Mouse (Mus musculus) forebrain, embryonic 11.5 days (tissue): ENCODE measurements around the gene Usp49. TPM values are rescaled to one million over a fixed set of nuclear protein-coding genes. Genes with fewer than 3 reads are reported as not detected.

Source experiments
- ATAC-seq: fragments of 200-750 bp; cut with Nextera tagmentation; replicated peaks from 2 replicates; pipeline ENCODE4 v1.8.0; 2017; ENCODE audit warnings: moderate TSS enrichment; ENCODE audit not compliant: low FRiP score
- DNase-seq: peaks from one replicate; pipeline ENCODE4 v3.0.0-alpha.2; 2017; ENCODE audit warnings: low spot score
- H3K27ac ChIP-seq: fragments of 300-500 bp; sonication (generic); 2 replicates; pipeline ENCODE4 v1.5.1; 2014; ENCODE audit warnings: low read depth, low read length
- H3K27me3 ChIP-seq: fragments of 300-500 bp; sonication (generic); 2 replicates; pipeline ENCODE4 v1.6.1; 2014; ENCODE audit warnings: mild to moderate bottlenecking, low read length, mixed read lengths; ENCODE audit not compliant: control insufficient read depth, insufficient read depth
- H3K36me3 ChIP-seq: fragments of 300-500 bp; sonication (generic); 2 replicates; pipeline ENCODE4 v1.6.1; 2014; ENCODE audit warnings: mild to moderate bottlenecking, low read length, moderate library complexity, mixed read lengths; ENCODE audit not compliant: control insufficient read depth, insufficient read depth
- H3K4me1 ChIP-seq: fragments of 300-500 bp; sonication (generic); replicated peaks from 2 replicates; pipeline ENCODE4 v1.6.1; 2014; ENCODE audit warnings: low read length, mixed read lengths; ENCODE audit not compliant: control insufficient read depth, insufficient read depth
- H3K4me2 ChIP-seq: fragments of 300-500 bp; sonication (generic); 2 replicates; pipeline ENCODE4 v1.6.1; 2014; ENCODE audit warnings: low read depth, mild to moderate bottlenecking, low read length, moderate library complexity, mixed read lengths; ENCODE audit not compliant: severe bottlenecking
- H3K4me3 ChIP-seq: fragments of 300-500 bp; sonication (generic); 2 replicates; pipeline ENCODE4 v1.5.1; 2014; ENCODE audit warnings: low read depth, low read length
- H3K9ac ChIP-seq: fragments of 300-500 bp; sonication (generic); 2 replicates; pipeline ENCODE4 v1.6.1; 2014; ENCODE audit warnings: low read length
- H3K9me3 ChIP-seq: fragments of 300-500 bp; sonication (generic); 2 replicates; pipeline ENCODE4 v1.6.1; 2016; ENCODE audit warnings: low read length, mixed read lengths; ENCODE audit not compliant: control insufficient read depth
- WGBS: fragments of 180-500 bp; shearing (Covaris S2); extraction: QIAGEN DNeasy Blood & Tissue Kit; methylation state at CpG from one replicate; pipeline ENCODE4 v1.1.7; 2014; 5-methylcytosine and 5-hydroxymethylcytosine counted together
- polyA plus RNA-seq: library from polyadenylated mRNA; unstranded; fragments of >200 nt; fragmentation: Nextera tagmentation; extraction: Ambion mirVana; gene quantifications from 2 replicates; pipeline ENCODE4 v1.2.1, GENCODE M21; 2014

The Usp49 gene
- polyA plus RNA-seq, 1 experiment from 2014 or later = 7.2 TPM

DNA sequence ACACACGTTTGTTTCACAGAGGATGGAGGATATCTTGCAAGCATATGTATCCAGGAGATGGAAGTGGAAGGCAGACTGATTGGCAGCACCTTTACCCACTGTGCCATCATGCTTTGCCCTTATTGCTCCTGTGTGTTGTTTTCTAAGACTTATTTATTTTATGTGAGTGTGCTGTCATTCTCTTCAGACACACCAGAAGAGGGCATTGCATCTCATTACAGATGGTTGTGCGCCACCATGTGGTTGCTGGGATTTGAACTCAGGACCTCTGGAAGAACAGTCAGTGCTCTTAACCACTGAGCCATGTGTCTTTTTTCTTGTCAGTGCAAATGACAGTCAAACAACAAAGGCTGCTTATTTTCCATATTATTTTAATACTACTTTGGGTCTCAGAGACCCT lies 2.7 kb upstream of the Usp49 start:
- no peaks in the 10 kb centered on the region for H3K9me3 ChIP-seq
- peaks cover 7% of the 10 kb centered on the region; the same call in 1 of the 2 replicates for H3K36me3 ChIP-seq
- ATAC-seq (no peak), DNase-seq (no peak)
- no peak overlapping the region for H3K9ac ChIP-seq
- 77% methylated on average over 2 of the region's 2 CpGs for WGBS
- no peaks in the 10 kb centered on the region for H3K27me3 ChIP-seq
- H3K4me2 ChIP-seq = peak overlapping the region; percentile 93; the same call in 1 of the 2 replicates
- no peak overlapping the region for H3K4me3 ChIP-seq
- H3K4me1 ChIP-seq = peaks cover 4% of the 10 kb centered on the region; the same call in 1 of the 2 replicates
- no peak overlapping the region for H3K27ac ChIP-seq

DNA sequence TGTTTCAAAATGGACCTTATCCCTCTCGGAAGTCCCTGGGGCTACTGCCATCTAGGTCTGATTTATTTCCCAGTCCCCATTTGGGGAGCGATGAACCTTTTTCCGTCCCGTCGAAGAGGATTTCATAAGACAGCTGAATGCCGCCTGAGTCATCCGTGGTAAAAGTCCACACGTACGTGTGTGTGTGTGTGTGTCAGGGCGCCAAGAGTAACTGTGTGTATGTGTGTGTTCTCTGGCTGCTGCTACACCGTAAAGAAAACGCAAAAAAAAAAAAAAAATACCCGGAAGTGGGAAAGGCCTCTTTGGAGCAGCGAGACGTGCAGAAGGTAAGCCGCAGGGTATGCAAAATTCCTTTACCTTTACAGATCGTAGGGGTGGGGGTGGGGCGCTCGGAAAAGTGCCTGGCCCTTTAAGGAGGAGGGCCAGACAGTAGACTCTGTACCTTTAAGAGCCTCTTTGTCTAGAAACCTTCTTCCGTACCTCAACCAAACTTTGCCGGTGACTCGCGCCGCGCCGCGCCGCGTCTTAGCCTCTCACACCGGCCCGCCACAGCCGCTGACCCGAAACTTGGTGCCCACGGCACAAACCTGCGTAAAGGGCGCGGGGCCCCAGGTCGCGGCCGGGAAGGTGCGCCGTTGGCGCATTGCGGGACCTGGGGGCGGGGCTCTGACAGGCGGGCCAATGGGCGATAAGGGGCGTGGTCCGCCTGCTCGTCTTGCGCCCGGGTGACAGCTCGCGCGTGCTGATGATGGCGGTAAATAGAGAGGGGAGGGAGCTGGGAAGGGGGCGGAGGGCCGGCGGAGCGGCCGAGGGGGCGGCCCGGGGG lies 1.4 kb upstream of the Usp49 start:
- H3K27ac ChIP-seq = peak overlapping the region; percentile 94
- H3K4me1 ChIP-seq = peaks cover 4% of the 10 kb centered on the region; the same call in 1 of the 2 replicates
- H3K36me3 ChIP-seq = no peaks in the 10 kb centered on the region; the same call in 1 of the 2 replicates
- H3K9ac ChIP-seq = peak overlapping the region; percentile 81
- ATAC-seq (peak; percentile 94), DNase-seq (peak; percentile 98)
- WGBS = under 1% methylated on average over 62 of the region's 63 CpGs
- peak overlapping the region; percentile 59 for H3K4me3 ChIP-seq
- peak overlapping the region; percentile 93 for H3K4me2 ChIP-seq
- H3K9me3 ChIP-seq = no peaks in the 10 kb centered on the region
- no peaks in the 10 kb centered on the region for H3K27me3 ChIP-seq

GRCm38 (mm10) chr17:47629717-47630677 lies 493 bp upstream of the Usp49 start:
- Histone ChIP-seq H3K9ac (peak overlapping the region; percentile 81), H3K36me3 (no peaks in the 10 kb centered on the region), H3K4me2 (peak overlapping the region; percentile 93), H3K9me3 (no peaks in the 10 kb centered on the region), H3K4me1 (peaks cover 4% of the 10 kb centered on the region; the same call in 1 of the 2 replicates), H3K27me3 (no peaks in the 10 kb centered on the region), H3K4me3 (peak overlapping the region; percentile 59), H3K27ac (peak overlapping the region; percentile 94)
- ATAC-seq (peak; percentile 73), DNase-seq (no peak)
- WGBS = under 1% methylated on average over 40 of the region's 61 CpGs

DNA sequence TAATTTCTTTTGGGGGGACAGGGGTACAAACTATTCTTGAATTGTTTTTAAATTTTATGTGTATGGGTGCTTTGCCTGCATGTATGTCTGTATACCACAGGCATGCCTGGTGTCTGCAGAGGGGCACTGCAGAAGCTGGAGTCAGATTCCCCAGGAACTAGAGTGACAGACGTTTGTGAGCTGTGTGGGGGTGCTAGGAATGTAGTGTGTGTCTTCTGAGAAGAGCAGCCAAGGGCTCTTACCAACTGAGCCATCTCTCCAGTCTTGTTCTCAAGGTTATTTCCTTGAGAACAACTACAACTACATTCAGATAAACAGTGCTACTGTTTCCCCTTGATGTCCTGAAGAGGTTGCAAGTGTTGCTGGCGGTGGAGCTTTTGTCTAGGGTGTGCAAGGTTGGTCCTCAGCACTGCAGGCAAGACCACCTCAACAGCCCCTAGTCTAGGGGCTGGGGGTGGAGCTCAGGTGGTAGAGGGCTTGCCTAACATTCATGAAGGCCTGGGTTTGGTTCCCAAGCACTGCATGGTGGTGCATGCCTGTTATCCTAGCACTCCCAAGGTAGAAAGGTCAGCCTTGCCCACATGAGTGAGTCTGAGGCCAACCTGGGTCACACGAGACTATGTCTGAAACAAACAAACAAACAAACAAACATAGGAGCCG lies 1.8 kb downstream of the Usp49 start:
- Histone ChIP-seq H3K4me3 (no peak overlapping the region), H3K4me2 (0 out of 2 replicates have a peak overlapping the region, but pooled peaks have one; percentile 15)

DNA sequence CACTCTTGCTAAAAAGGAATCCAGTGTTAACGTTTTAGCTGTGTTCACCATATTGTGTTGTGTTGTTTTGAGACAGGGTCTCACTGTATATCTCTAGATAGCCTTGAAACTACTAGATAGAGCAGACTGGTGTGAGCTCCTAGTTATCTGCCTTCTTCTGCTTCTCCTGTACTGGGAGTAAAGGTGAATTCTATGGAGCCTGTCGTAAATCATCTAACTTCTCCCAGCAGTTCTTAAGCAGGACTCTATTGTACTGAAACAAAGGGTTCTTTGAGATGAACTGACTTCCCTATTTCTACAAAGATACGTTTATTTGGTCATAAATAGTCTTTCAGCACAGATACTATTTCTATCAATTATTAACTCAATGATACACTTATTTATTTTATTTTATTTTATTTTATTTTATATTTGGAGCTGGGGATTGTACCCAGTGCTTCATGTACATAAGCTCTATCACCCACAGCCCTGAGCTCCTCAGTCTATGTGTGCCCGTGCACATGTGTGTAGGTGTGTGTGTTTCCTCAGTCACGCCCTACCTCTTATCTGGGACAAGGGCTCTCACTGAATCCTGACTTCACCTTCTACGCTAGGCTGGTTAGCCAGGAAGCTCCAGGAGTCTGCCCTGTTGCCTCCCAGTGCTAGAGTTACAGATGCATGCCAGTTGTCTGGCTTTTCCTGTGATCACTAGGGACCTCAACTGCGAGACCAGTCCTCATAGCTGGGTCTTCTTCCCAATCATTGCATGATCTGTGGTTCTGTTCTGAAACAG lies 3.7 kb downstream of the Usp49 start:
- 88% methylated on average over 7 of the region's 7 CpGs for WGBS
- DNase-seq = no peak
- no peaks in the 10 kb centered on the region for H3K9me3 ChIP-seq
- H3K4me3 ChIP-seq = no peak overlapping the region
- no peak for ATAC-seq
- H3K27me3 ChIP-seq = no peaks in the 10 kb centered on the region
- no peaks in the 10 kb centered on the region for H3K36me3 ChIP-seq
- no peak overlapping the region for H3K4me2 ChIP-seq
- H3K27ac ChIP-seq = no peak overlapping the region
- peaks cover 2% of the 10 kb centered on the region; the same call in 1 of the 2 replicates for H3K4me1 ChIP-seq
- H3K9ac ChIP-seq = no peak overlapping the region

More for the DNA sequence above, 1.8 kb downstream of the Usp49 start:
- Histone ChIP-seq H3K9ac (peak overlapping the region; percentile 20; the same call in 1 of the 2 replicates), H3K4me1 (peaks cover 4% of the 10 kb centered on the region; the same call in 1 of the 2 replicates), H3K9me3 (no peaks in the 10 kb centered on the region), H3K36me3 (no peaks in the 10 kb centered on the region), H3K27ac (no peak overlapping the region), H3K27me3 (no peaks in the 10 kb centered on the region)
- 66% methylated on average over 4 of the region's 4 CpGs for WGBS
- no peak for DNase-seq
- ATAC-seq = no peak

DNA sequence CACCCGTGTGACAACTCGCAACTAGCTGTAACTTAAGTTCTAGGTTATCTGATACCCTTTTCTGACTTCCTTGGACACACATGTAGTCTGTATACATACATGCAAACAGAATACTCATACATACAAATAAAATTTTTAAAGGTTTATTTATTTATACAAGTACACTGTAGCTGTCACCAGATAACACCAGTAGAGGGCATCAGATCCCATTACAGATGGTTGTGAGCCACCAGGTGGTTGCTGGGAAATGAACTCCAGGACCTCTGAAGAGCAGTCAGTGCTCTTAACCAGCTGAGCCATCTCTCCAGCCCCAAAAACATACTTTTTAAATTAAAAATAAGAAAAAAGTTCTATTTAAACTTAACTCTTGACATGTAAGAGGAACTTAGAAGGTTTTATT lies 12.5 kb downstream of the Usp49 start:
- Histone ChIP-seq H3K4me3 (no peak overlapping the region), H3K4me1 (no peaks in the 10 kb centered on the region), H3K27me3 (no peaks in the 10 kb centered on the region), H3K9me3 (no peaks in the 10 kb centered on the region), H3K27ac (no peak overlapping the region), H3K4me2 (no peak overlapping the region), H3K9ac (no peak overlapping the region), H3K36me3 (no peaks in the 10 kb centered on the region)
- DNase-seq (no peak), ATAC-seq (no peak)
- WGBS = 86% methylated on average over 2 of the region's 2 CpGs

DNA sequence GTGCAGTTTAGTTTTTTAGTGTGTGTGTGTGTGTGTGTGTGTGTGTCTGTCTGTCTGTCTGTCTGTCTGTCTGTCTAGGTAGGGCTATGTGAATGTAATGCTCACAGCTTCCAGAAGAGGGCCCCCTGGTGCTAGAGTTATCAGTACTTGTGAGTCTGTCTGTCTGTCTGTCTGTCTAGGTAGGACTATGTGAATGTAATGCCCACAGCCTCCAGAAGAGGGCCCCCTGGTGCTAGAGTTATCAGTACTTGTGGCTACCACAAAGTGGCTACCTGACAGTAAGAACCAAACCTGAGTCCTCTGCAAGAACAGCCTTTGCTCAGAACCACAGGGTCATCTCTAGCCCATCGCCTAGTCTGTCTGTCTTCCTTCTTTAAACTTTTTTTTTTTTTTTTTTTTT lies 16.2 kb downstream of the Usp49 start:
- Histone ChIP-seq H3K4me1 (no peaks in the 10 kb centered on the region; the same call in 1 of the 2 replicates), H3K9me3 (no peaks in the 10 kb centered on the region), H3K4me2 (no peak overlapping the region), H3K4me3 (no peak overlapping the region), H3K36me3 (no peaks in the 10 kb centered on the region), H3K27me3 (no peaks in the 10 kb centered on the region), H3K27ac (no peak overlapping the region), H3K9ac (no peak overlapping the region)
- 56% methylated on average over 1 of the region's 1 CpGs for WGBS
- DNase-seq (peak; percentile 87), ATAC-seq (no peak)
